23 mouse cellular contexts compared by ENCODE assay signal in the genomic region with DNA sequence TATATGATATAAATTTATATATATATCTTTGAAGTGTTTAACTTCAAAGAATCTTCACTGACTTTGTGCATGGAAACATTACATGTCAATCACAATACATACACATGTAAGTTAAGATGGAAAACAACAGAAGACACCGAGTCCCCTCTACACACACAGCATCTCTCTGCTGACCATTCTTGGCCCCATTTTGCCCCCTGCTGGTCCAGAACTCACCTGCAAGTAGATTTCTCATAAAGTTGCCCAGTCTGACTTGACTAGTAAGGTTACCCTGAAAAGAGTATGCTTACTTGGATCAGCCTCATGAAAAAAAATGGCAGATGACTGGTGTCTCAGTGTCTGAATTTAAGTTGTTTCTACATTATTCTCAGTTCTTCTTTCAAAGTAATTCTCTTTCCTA.
DNase-seq lines count a peak whose midpoint lies in the region; ATAC-seq and TF ChIP-seq lines count a peak whose summit lies in the region.
"Had no signal": no experiment of that assay in that cellular context is flagged by ENCODE, and none has a peak within 500 bp of the region (broad histone marks: within the 10 kb centered on the region; RNA-seq: fewer than 3 reads in every experiment).

No protein-coding gene starts in this region.

- no peaks in the 10 kb centered on the region for H3K4me1 ChIP-seq in ES-E14 (ENCODE audit: control insufficient read depth in 2 of 2, insufficient read depth in 2 of 2, low read length in 2 of 2, poor library complexity in 1 of 2)
- no peaks in the 10 kb centered on the region for H3K4me1 ChIP-seq in midbrain, embryonic 10.5 days
- H3K4me1 ChIP-seq: embryonic facial prominence, embryonic 13.5 days; heart, embryonic 12.5 days; hindbrain, embryonic 13.5 days; intestine, embryonic 15.5 days; neural tube, embryonic 12.5 days had no signal

- H3K9ac ChIP-seq in ES-E14 (ENCODE audit: insufficient read depth, low read depth, low read length, poor library complexity, severe bottlenecking): no peak overlapping the region
- H3K9ac ChIP-seq: embryonic facial prominence, embryonic 13.5 days; forebrain, postnatal 0 days; heart, embryonic 12.5 days; hindbrain, embryonic 13.5 days; intestine, embryonic 15.5 days; neural tube, embryonic 12.5 days had no signal

- H3K4me3 ChIP-seq in ES-E14 (ENCODE audit: insufficient read depth in 1 of 2, low read depth in 1 of 2, low read length in 2 of 2, poor library complexity in 1 of 2, severe bottlenecking in 1 of 2): no peak overlapping the region
- H3K4me3 ChIP-seq in midbrain, embryonic 10.5 days: no peak overlapping the region
- H3K4me3 ChIP-seq: embryonic facial prominence, embryonic 13.5 days; heart, embryonic 12.5 days; hindbrain, embryonic 13.5 days; intestine, embryonic 15.5 days; neural tube, embryonic 12.5 days had no signal

- peak; percentile 57 for DNase-seq in CD4-positive, CD25-positive, alpha-beta regulatory T cell, adult 2 months (ENCODE audit: low read depth, low spot score)
- DNase-seq in ES-E14 (ENCODE audit: low read depth, low spot score): peak; percentile 24
- DNase-seq in induced T-regulatory cell, adult 2 months (ENCODE audit: low read depth): peak; percentile 47
- DNase-seq in thymus, postnatal 14 days: peak; percentile 26
- DNase-seq in gastrocnemius, adult 18-20 months (ENCODE audit: low spot score): no peak
- no peak for DNase-seq in midbrain, embryonic 10.5 days (ENCODE audit: low spot score)
- DNase-seq in heart, postnatal 4 days: no peak
- DNase-seq: cerebellum, adult 8-10 months; forebrain, postnatal 0 days; heart, adult 11 months; heart, postnatal 14 days; kidney, adult 9 months; kidney, postnatal 25 days; left cerebral cortex, postnatal 4 days; liver; lung, adult 2 months had no signal

- H3K27me3 ChIP-seq in midbrain, embryonic 10.5 days (ENCODE audit: low read depth, poor library complexity, severe bottlenecking): no peaks in the 10 kb centered on the region
- H3K27me3 ChIP-seq: embryonic facial prominence, embryonic 13.5 days; heart, embryonic 12.5 days; hindbrain, embryonic 13.5 days; intestine, embryonic 15.5 days; neural tube, embryonic 12.5 days; Patski had no signal

- WGBS in midbrain, embryonic 10.5 days: 94% methylated on average over 1 of the region's 1 CpGs

- no peak overlapping the region for H3K27ac ChIP-seq in ES-E14 (ENCODE audit: insufficient read depth, low read depth, low read length, poor library complexity, severe bottlenecking)
- no peak overlapping the region for H3K27ac ChIP-seq in midbrain, embryonic 10.5 days (replicated peaks)
- H3K27ac ChIP-seq: embryonic facial prominence, embryonic 13.5 days; hindbrain, embryonic 13.5 days; intestine, embryonic 15.5 days; neural tube, embryonic 12.5 days had no signal

- in situ Hi-C loops in ES-E14 (cut with MboI; ENCODE audit: low sequenced_read_pairs in 2 of 2, unreplicated experiment in 2 of 2): loop anchor here (25.0 kb wide), 2 partner anchors 199 to 276 kb away; no protein-coding TSS in a partner anchor

- H3K9me3 ChIP-seq in ES-E14 (ENCODE audit: control insufficient read depth, insufficient read depth, low read depth, low read length): no peaks in the 10 kb centered on the region; the same call in 1 of the 2 replicates
- H3K9me3 ChIP-seq in midbrain, embryonic 10.5 days (replicated peaks): peaks cover 55% of the 10 kb centered on the region
- H3K9me3 ChIP-seq: intestine, embryonic 15.5 days had no signal

- ATAC-seq in inflammation-experienced regulatory T-cells, adult 6 months: no peak
- ATAC-seq: forebrain, postnatal 0 days; intestine, embryonic 15.5 days; Patski had no signal

- H3K36me3 ChIP-seq in ES-E14 (ENCODE audit: control insufficient read depth, insufficient read depth, low read length, poor library complexity, severe bottlenecking): no peaks in the 10 kb centered on the region
- H3K36me3 ChIP-seq in midbrain, embryonic 10.5 days: no peaks in the 10 kb centered on the region
- H3K36me3 ChIP-seq: embryonic facial prominence, embryonic 13.5 days; heart, embryonic 12.5 days; hindbrain, embryonic 13.5 days; intestine, embryonic 15.5 days; neural tube, embryonic 12.5 days had no signal

TF ChIP-seq in ES-E14, 5 proteins besides CTCF, POLR2A, EP300 and RAD21:
- TF ChIP-seq MAFK (IDR thresholded peaks at IDR 0.05; ENCODE audit: insufficient read depth, low read depth, low read length): no peak
- TF ChIP-seq ZC3H11A (IDR thresholded peaks at IDR 0.05; ENCODE audit: borderline replicate concordance, low read depth, low read length): no peak
- TF ChIP-seq HCFC1 (IDR thresholded peaks at IDR 0.05; ENCODE audit: borderline replicate concordance, insufficient read depth, low read length): no peak
- no peak for TF ChIP-seq ZNF384 (IDR thresholded peaks at IDR 0.05; ENCODE audit: low read depth, low read length)
- TF ChIP-seq CHD2 (IDR thresholded peaks at IDR 0.05; ENCODE audit: low read depth, low read length): no peak

Comparison
In these comparisons a context has a peak if more than half of its experiments do, and no peak if none do; other contexts are left out.
1. DNase-seq: peak in CD4-positive, CD25-positive, alpha-beta regulatory T cell, adult 2 months (single experiment), ES-E14 (single experiment), induced T-regulatory cell, adult 2 months (single experiment) and thymus, postnatal 14 days (single experiment); none in gastrocnemius, adult 18-20 months (single experiment), midbrain, embryonic 10.5 days (single experiment) and heart, postnatal 4 days (single experiment).